In the genomic region with DNA sequence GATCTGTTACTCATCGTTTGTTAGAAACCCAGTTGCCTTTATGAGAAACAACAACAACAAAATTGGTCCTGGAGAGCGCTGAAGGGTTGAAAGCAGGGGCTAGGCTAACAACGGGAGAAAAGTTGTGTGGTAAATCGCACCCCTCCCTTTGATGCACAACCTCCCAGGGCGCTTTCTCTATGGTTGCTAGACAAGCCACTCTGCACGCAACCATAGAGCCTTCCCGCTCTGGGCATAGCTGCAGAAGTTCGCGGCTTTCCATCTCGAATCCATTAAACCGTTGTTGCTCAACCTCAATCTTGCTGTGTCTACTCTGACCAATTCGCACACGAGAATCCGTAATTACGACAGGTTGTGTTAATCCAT, we compare ENCODE assay signal across 8 mouse cellular contexts. TPM values are rescaled to one million over a fixed set of nuclear protein-coding genes. Genes with fewer than 3 reads are reported as not detected.
DNase-seq lines count a peak whose midpoint lies in the region; ATAC-seq and TF ChIP-seq lines count a peak whose summit lies in the region.

No protein-coding gene starts in this region.

- WGBS in kidney, embryonic 16.5 days, result 0% methylated on average over 15 of the region's 15 CpGs
- 0% methylated on average over 15 of the region's 15 CpGs for WGBS in forebrain, embryonic 15.5 days

- no peak for DNase-seq in kidney, adult 9 months
- peak; percentile 74 for DNase-seq in kidney, postnatal 10 days
- DNase-seq in lung, postnatal 4 days, result peak; percentile 69 to 75
- DNase-seq in right cerebral cortex, postnatal 36 days (ENCODE audit: low spot score in 2 of 2), result peak; percentile 50 to 64
- no peak for DNase-seq in T-cell, adult 2 months (ENCODE audit: low spot score)

- H3K9me3 ChIP-seq in kidney, embryonic 16.5 days (ENCODE audit: low read length), result no peaks in the 10 kb centered on the region
- H3K9me3 ChIP-seq in forebrain, embryonic 15.5 days, result no peaks in the 10 kb centered on the region

- no peak for TF ChIP-seq CTCF in bone marrow macrophage, adult 2 months (IDR thresholded peaks at IDR 0.05; ENCODE audit: low read depth, low read length)

- peaks cover 13% of the 10 kb centered on the region for H3K36me3 ChIP-seq in kidney, embryonic 16.5 days (ENCODE audit: insufficient read depth, low read length)
- H3K36me3 ChIP-seq in forebrain, embryonic 15.5 days, result peaks cover 11% of the 10 kb centered on the region

- H3K4me3 ChIP-seq in kidney, embryonic 16.5 days (ENCODE audit: low read length), result peak overlapping the region; percentile 75
- peak overlapping the region; percentile 51 for H3K4me3 ChIP-seq in bone marrow macrophage, adult 2 months (ENCODE audit: insufficient read depth, low read length)
- H3K4me3 ChIP-seq in forebrain, embryonic 15.5 days, result peak overlapping the region; percentile 85

- H3K4me1 ChIP-seq in kidney, embryonic 16.5 days (ENCODE audit: insufficient read depth, low read length), result peaks cover 17% of the 10 kb centered on the region
- peaks cover 14% of the 10 kb centered on the region for H3K4me1 ChIP-seq in bone marrow macrophage, adult 2 months (ENCODE audit: control insufficient read depth, insufficient read depth, low read length)
- peaks cover 24% of the 10 kb centered on the region for H3K4me1 ChIP-seq in forebrain, embryonic 15.5 days

- H3K27ac ChIP-seq in kidney, embryonic 16.5 days (ENCODE audit: low read length), result peak overlapping the region; percentile 98
- H3K27ac ChIP-seq in bone marrow macrophage, adult 2 months (ENCODE audit: insufficient read depth, low read depth, low read length), result peak overlapping the region; percentile 72
- peak overlapping the region; percentile 98 for H3K27ac ChIP-seq in forebrain, embryonic 15.5 days (replicated peaks)

- H3K27me3 ChIP-seq in kidney, embryonic 16.5 days (ENCODE audit: insufficient read depth, low read length), result no peaks in the 10 kb centered on the region
- no peaks in the 10 kb centered on the region for H3K27me3 ChIP-seq in forebrain, embryonic 15.5 days

- H3K4me2 ChIP-seq in kidney, embryonic 16.5 days (replicated peaks; ENCODE audit: low read depth, low read length), result peak overlapping the region; percentile 89
- peak overlapping the region; percentile 93 for H3K4me2 ChIP-seq in forebrain, embryonic 15.5 days (replicated peaks)

- TF ChIP-seq POLR2A in bone marrow macrophage, adult 2 months (IDR thresholded peaks at IDR 0.05; ENCODE audit: borderline replicate concordance, low read depth, low read length), result no peak

- H3K9ac ChIP-seq in kidney, embryonic 16.5 days (replicated peaks; ENCODE audit: low read length), result peak overlapping the region; percentile 70
- H3K9ac ChIP-seq in forebrain, embryonic 15.5 days (replicated peaks), result peak overlapping the region; percentile 49

- ATAC-seq in kidney, embryonic 16.5 days (ENCODE audit: low FRiP score, low TSS enrichment), result peak; percentile 60
- ATAC-seq in forebrain, embryonic 15.5 days (replicated peaks), result peak; percentile 58

RNA-seq across cellular contexts. Expression of a gene that starts 0.9 kb away (rescaled TPM):
- 43.7 and 56.5 TPM in 2 replicates for polyA plus RNA-seq in kidney, embryonic 16.5 days (2015; fragmentation: Nextera tagmentation; extraction: Ambion mirVana)
- polyA plus RNA-seq in bone marrow macrophage, adult 2 months (2012; ENCODE audit: insufficient read depth, insufficient read length, missing spikeins), result 109 and 123 TPM in 2 replicates
- polyA plus RNA-seq in forebrain, embryonic 15.5 days (2015; fragmentation: Nextera tagmentation; extraction: Ambion mirVana), result 51.8 and 53.5 TPM in 2 replicates

RNA-seq across cellular contexts. Expression of a gene that starts 33.1 kb away (rescaled TPM):
- 91.5 and 96.5 TPM in 2 replicates for polyA plus RNA-seq in kidney, embryonic 16.5 days (2015; fragmentation: Nextera tagmentation; extraction: Ambion mirVana)
- polyA plus RNA-seq in bone marrow macrophage, adult 2 months (2012; ENCODE audit: insufficient read depth, insufficient read length, missing spikeins), result 55.6 and 63.1 TPM in 2 replicates
- polyA plus RNA-seq in forebrain, embryonic 15.5 days (2015; fragmentation: Nextera tagmentation; extraction: Ambion mirVana), result 16.5 and 17.7 TPM in 2 replicates

RNA-seq across cellular contexts. Expression of a gene that starts 36.6 kb away (rescaled TPM):
- 25.6 and 32.8 TPM in 2 replicates for polyA plus RNA-seq in kidney, embryonic 16.5 days (2015; fragmentation: Nextera tagmentation; extraction: Ambion mirVana)
- 40.0 and 44.7 TPM in 2 replicates for polyA plus RNA-seq in bone marrow macrophage, adult 2 months (2012; ENCODE audit: insufficient read depth, insufficient read length, missing spikeins)
- polyA plus RNA-seq in forebrain, embryonic 15.5 days (2015; fragmentation: Nextera tagmentation; extraction: Ambion mirVana), result 29.3 and 32.4 TPM in 2 replicates

Comparison
In these comparisons a context has a peak if more than half of its experiments do, and no peak if none do; other contexts are left out.
1. DNase-seq: peak in kidney, postnatal 10 days (single experiment), lung, postnatal 4 days (2 of 2) and right cerebral cortex, postnatal 36 days (2 of 2); none in kidney, adult 9 months (single experiment) and T-cell, adult 2 months (single experiment).
2. Peak in every context shown above with its lines, with median percentiles within 50 percentile points of each other: H3K27ac ChIP-seq and H3K4me3 ChIP-seq.